Mouse (Mus musculus): ENCODE data around the gene Ppp1r1b. TPM values are rescaled to one million over a fixed set of nuclear protein-coding genes. Genes with fewer than 3 reads are reported as not detected.

Gene Ppp1r1b
- polyA plus RNA-seq, 1 experiment from 2014 or later = 0.78 TPM

Other genes with a start within 250 kb of the Ppp1r1b start
- gene Fbxl20, start 198.0 kb upstream of the Ppp1r1b start, polyA plus RNA-seq (2014; fragmentation: Nextera tagmentation; extraction: Ambion mirVana) = 23.4 and 24.9 TPM in 2 replicates
- 78.4 and 80.5 TPM in 2 replicates for gene Med1, start 155.1 kb upstream of the Ppp1r1b start, polyA plus RNA-seq (2014; fragmentation: Nextera tagmentation; extraction: Ambion mirVana)
- 11.1 and 12.1 TPM in 2 replicates for gene Cdk12, start 145.3 kb upstream of the Ppp1r1b start, polyA plus RNA-seq (2014; fragmentation: Nextera tagmentation; extraction: Ambion mirVana)
- gene Neurod2, start 18.8 kb upstream of the Ppp1r1b start, polyA plus RNA-seq (2014; fragmentation: Nextera tagmentation; extraction: Ambion mirVana) = 0.15 and 0.17 TPM in 2 replicates
- 39.7 and 41.5 TPM in 2 replicates for gene Stard3, start 10.0 kb downstream of the Ppp1r1b start, polyA plus RNA-seq (2014; fragmentation: Nextera tagmentation; extraction: Ambion mirVana)
- not detected in 2 replicates for gene Tcap, start 35.4 kb downstream of the Ppp1r1b start, polyA plus RNA-seq (2014; fragmentation: Nextera tagmentation; extraction: Ambion mirVana)
- not detected in 2 replicates for gene Pnmt, start 38.0 kb downstream of the Ppp1r1b start, polyA plus RNA-seq (2014; fragmentation: Nextera tagmentation; extraction: Ambion mirVana)
- 5.6 and 5.7 TPM in 2 replicates for gene Pgap3, start 52.1 kb downstream of the Ppp1r1b start, polyA plus RNA-seq (2014; fragmentation: Nextera tagmentation; extraction: Ambion mirVana)
- gene Erbb2, start 64.1 kb downstream of the Ppp1r1b start, polyA plus RNA-seq (2014; fragmentation: Nextera tagmentation; extraction: Ambion mirVana) = 14.8 TPM in 2 replicates
- gene Mien1, start 90.6 kb downstream of the Ppp1r1b start, polyA plus RNA-seq (2014; fragmentation: Nextera tagmentation; extraction: Ambion mirVana) = 145 and 158 TPM in 2 replicates
- 0.60 and 1.0 TPM in 2 replicates for gene Grb7, start 98.0 kb downstream of the Ppp1r1b start, polyA plus RNA-seq (2014; fragmentation: Nextera tagmentation; extraction: Ambion mirVana)
- gene Ikzf3, start 197.6 kb downstream of the Ppp1r1b start, polyA plus RNA-seq (2014; fragmentation: Nextera tagmentation; extraction: Ambion mirVana) = 0.07 and 0.18 TPM in 2 replicates
- 0.23 and 0.26 TPM in 2 replicates for gene Zpbp2, start 202.7 kb downstream of the Ppp1r1b start, polyA plus RNA-seq (2014; fragmentation: Nextera tagmentation; extraction: Ambion mirVana)
- 9.7 and 12.0 TPM in 2 replicates for gene Ormdl3, start 239.0 kb downstream of the Ppp1r1b start, polyA plus RNA-seq (2014; fragmentation: Nextera tagmentation; extraction: Ambion mirVana)
- not detected in 2 replicates for gene Lrrc3c, start 249.9 kb downstream of the Ppp1r1b start, polyA plus RNA-seq (2014; fragmentation: Nextera tagmentation; extraction: Ambion mirVana)

Data from midbrain, embryonic 11.5 days (tissue).